Mouse (Mus musculus): ENCODE data around the gene Gpr19. TPM values are rescaled to one million over a fixed set of nuclear protein-coding genes. Genes with fewer than 3 reads are reported as not detected.
A peak's percentile ranks its signal among the peaks of the same experiment; 100 is the strongest.

Gene Gpr19
- 1 to 10 TPM; 3.2 to 4.0 TPM for total RNA-seq (2021)
- long read RNA-seq, experiment 1, partial matches to known transcripts: 0 of 4 reads
- long read RNA-seq, experiment 1, other reads (novel, unspliced or antisense): 4 of 4 reads
- long read RNA-seq, experiment 2, partial matches to known transcripts: 0 of 4 reads
- long read RNA-seq, experiment 2, other reads (novel, unspliced or antisense): 3 of 4 reads

DNA sequence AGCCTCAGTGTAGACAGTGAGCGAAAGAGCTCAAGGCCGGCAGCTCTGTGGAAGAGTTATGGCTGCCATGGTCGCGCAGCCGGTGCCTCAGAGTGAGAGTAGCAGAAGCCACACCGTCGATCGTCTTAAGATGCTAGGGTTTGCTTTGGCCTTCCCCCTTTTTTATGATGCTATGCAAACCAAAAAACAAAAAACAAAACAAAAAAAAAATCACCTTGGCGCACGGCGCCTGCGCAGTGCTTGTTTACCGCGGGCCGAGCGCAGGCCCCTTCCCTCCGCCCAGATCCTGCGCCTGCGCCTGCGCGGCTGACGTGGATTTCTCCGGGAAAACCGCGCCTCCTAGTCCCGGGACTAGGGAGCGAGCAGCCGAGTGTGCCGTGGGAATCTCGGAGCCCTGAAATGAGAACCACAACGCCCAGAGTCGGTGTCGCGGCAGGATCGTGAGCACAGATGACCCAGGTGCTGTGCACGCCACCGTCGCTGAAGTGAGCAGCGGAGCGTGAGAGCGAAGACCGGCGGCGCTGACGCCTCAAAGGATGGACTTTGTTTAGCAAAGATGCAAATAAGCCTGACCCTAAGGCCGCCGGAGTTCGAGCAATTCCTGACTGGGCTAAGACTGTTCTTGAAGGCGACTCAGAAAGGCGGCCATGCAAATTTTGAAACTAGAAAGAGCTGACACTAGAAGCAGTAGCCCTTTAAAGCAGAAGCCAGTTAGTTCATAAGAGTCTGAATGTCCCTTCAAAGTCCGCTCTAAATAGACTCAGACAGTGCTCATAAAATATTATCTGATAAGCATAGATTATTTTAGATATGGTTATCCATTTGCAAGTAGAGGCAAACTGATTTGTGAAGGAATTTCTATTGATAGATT lies at the start of gene Gpr19:
Gpr19 (minus strand) TSS at position 484 of the 871 bp plus-strand sequence.
- DNase-seq: peak; percentile 91

DNA sequence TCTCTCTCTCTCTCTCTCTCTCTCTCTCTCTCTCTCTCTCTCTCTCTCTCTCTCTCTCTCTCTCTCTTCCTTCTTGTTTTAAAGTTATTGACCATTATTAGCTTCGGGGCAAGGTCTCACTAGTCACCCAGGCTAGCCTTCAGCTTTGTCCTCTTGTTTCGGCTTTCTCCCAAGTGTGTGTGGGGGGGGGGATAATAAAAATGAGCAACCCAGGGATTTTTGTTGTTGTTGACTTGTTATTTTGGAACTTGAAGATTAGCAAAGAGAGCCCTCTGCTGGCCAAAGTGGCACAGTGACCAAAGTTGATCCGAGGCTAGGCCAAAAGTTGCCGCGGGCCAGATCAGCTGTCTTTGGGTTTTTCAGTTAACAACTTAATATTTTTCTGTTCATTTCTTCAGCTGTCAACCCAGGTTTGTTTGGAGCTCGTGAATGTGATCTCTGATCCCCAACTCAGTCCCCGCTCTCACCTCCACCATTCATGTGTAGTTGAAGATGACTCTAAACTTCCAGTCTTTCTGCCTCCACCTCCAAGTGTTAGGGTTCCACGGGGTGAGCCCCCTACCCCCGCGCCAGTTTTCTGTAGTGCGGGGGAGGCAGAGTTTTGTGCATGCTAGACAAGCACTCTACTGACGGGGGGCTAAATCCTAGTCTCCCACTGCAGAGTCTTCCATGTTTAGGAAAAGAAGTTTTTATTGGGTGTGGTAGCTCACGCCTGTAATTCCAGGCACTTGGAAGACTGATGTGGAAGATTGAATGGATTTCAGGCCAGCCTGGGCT lies 49.1 kb upstream of the Gpr19 start:
- peak; percentile 41 for DNase-seq

DNA sequence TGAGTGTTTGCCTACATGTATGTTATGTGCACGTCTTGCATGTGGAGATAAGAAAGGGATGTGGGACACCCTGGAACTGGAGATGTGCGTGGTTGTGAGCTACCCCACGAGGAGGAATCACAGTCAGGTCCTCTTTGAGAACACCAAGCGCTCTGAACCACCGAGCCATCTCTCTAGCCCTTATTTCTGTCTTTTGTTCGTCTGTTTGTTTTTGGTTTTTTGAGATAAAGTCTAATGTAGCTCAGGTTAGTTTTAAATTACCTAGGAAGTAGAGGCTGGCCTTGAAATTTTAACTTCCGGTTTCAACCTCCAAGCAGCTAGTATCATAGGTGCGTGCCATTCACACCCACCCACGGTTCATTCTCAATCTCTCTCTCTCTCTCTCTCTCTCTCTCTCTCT lies 48.5 kb upstream of the Gpr19 start:
- DNase-seq: no peak

- no peak for DNase-seq
These were observed 47.7 kb upstream of the Gpr19 start for GRCm38 (mm10) chr6:134946054-134946453.

- DNase-seq: no peak
These were observed 45.5 kb upstream of the Gpr19 start for GRCm38 (mm10) chr6:134943759-134944407.

DNA sequence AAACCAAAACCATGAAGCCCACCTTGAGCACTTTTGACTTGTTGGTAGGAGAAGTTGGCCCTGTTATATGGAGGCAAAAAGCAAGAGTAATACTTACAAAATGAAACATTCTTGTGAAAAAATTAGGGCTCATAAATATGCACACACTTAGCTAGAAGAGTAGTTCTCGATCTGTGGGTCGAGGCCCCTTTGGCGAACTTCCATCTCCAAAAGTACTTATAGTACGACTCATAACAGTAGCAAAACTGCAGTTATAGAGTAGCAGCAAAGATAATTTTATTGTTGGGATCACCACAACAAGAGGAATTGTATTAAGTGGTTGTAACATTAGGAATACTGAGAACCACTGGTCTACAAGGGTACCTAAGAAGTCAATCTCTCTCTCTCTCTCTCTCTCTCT lies 41.4 kb upstream of the Gpr19 start:
- DNase-seq: no peak

- no peak for DNase-seq
These were observed 35.9 kb upstream of the Gpr19 start for GRCm38 (mm10) chr6:134934305-134934704.

GRCm38 (mm10) chr6:134933207-134933558 lies 34.8 kb upstream of the Gpr19 start:
- no peak for DNase-seq

DNA sequence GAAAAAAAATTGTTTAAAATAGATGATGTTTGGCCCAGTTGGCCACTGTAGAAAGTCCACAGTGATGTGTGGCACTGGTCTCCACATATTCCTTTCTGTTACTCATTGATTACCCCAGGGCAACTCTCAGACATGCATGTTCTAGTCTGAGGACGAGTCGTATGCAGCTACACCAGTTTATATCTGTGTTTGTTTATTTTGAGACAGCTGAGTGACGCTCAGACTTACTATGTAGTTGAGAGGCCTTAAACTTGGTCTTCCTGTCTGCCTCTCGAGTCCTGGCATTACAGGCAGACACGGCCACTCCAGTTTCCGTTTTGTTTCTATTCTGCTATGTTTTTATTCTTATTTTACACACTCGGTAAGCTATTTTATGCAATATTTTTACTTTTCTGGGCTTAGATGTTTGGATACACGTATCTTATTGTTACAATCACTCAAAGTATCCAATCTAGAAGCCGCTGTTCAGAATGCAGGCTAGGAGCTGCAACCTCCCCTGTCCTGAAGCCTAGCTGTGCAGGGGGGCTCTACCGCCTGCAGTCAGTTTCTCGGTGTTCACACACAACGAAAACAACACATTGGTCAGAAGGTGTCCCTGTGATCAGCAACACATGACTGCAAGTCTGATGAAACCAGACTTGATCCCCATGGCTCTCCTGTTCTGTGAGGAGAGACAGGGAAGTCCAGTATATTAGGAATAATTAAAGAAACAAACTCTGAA lies 34.3 kb upstream of the Gpr19 start:
- no peak for DNase-seq

- DNase-seq: no peak
These were observed 32.8 kb upstream of the Gpr19 start for GRCm38 (mm10) chr6:134931146-134931545.

- no peak for DNase-seq
These were observed 32.0 kb upstream of the Gpr19 start for GRCm38 (mm10) chr6:134930383-134930782.

GRCm38 (mm10) chr6:134929926-134930325 lies 31.5 kb upstream of the Gpr19 start:
- DNase-seq: no peak

- DNase-seq: peak; percentile 32
These were observed 30.5 kb upstream of the Gpr19 start for GRCm38 (mm10) chr6:134928889-134929310.

DNA sequence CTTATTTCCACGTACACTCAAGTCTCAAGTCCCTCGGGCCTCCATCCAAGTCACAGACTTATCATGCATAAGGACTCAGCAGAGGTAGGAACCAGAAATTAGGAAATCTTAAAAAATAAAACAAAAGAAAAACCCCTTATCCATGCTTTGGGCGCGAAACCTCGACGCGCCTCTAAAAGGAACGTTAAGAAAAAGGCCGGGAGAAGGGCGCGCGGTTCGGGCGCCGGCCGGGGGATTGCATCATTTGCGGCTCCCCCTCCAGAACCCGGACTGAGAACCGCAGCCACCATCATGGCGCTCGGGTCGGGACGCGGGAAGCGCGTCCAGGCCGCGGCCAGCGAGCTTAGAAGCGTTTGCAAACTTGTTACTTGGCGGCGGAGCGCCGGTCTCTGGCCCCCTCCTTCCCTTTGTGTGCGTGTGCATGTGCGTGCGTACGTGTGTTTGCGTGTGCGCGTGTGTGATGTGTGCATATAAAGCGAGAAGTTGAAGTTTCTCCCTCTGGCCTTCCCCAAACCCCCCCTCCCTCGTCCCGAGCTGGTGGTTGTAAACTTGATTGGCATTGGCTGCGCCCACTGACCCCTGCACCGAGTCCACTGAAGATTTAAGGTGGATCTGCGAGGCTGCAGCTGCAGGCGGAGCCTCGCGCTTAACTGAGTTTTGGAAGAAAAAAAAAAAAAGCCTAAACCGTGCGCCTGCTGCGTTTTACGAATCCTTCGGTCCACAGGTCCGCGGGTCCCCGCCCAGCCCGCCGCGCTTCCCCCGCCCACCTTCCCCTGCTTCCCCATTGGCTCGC lies 29.9 kb upstream of the Gpr19 start:
- DNase-seq: peak; percentile 89

DNA sequence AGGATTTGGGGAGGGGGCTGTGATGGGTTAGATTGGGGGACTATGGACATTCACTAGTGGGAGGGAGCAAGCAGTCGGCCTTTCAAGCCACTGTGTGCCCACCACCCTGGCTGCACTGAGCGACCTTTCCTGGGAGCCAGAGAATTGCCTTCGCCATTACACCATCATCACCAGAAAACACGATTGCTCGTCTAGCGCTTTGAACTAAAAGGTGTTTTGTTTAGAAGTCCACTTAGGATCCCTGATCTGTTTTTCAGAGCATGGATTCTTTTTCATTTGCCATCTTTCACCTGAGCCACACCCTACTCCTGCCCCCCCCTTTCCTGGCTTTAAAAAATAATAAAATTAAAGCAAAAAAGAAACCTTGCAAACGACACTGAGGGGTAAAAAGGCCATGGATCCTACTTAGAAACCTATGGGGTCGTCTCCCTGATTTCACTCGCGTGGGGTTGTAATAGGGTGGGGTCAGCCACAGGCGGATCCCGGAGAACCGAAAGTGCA lies 29.3 kb upstream of the Gpr19 start:
- no peak for DNase-seq

GRCm38 (mm10) chr6:134926803-134927594 lies 28.6 kb upstream of the Gpr19 start:
- DNase-seq: peak; percentile 34

GRCm38 (mm10) chr6:134926338-134926705 lies 27.9 kb upstream of the Gpr19 start:
- DNase-seq: no peak

DNA sequence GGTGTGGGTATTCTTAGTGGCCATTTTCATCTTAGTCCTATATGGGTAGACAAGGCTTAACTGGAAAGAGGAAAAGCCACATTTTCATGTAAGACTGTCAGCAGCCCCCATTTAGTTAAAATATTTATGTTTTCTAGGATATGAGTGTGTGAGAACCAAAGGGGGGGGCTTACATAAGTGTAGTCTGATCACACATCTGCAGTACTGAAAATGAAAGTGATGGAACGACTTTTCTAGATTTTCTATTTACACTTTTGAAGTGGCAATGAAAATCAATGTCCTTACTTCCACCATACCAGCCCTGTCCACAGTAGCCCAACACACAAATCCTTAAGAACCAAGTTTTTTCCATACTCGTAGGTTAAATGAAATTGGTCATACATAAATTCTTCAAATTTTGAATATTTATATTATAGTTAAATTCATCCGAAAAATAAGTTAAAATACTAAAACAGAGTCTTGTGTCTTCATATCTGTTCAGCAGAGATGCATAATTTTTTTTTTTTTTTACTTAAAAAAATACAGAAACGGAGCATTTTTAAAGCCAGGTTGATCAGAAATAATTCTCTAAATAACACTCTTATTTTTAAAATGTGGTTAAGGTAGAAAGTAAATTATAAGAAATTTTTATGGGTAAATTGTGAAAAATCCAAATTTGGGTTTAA lies 27.4 kb upstream of the Gpr19 start:
- DNase-seq: no peak

DNA sequence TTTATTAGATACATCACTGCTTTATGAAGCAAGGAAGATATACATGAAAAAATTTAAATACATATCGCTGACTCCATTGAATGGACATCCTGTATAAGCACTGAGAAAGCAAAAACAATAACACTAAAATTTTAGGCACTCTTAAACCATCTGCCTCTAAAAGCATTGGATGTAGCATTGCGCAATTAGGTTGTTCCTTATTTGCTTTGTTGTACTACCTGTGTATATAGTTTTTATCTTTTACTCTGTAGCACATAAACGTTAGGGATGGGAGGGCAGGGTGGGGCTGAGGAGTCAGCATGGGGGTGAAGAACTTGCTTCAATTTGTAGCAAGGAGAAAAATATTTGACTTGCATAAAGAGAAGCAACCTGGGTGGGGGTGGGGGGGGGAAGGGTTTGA lies 25.9 kb upstream of the Gpr19 start:
- DNase-seq: no peak

Data from gastrocnemius, postnatal 25 days (tissue).